Mouse (Mus musculus): ENCODE measurements around the gene Cfap299.

GRCm38 (mm10) chr5:98688254-98688653 is 359.1 kb downstream of the Cfap299 start:
- TF ChIP-seq POLR2A (IDR thresholded peaks at IDR 0.05; ENCODE audit: insufficient read depth, low read depth, low read length): no peak
- no peak for TF ChIP-seq CTCF (IDR thresholded peaks at IDR 0.05; ENCODE audit: insufficient read depth, low read depth, low read length)

Measured in olfactory bulb, adult 2 months (tissue).